Comparison of ENCODE assay signal across 8 mouse cellular contexts in genomic region chr10:59241141-59241541, GRCm38 (mm10). TPM values are rescaled to one million over a fixed set of nuclear protein-coding genes. Genes with fewer than 3 reads are reported as not detected.
DNase-seq lines count a peak whose midpoint lies in the region; ATAC-seq lines count a peak whose summit lies in the region.

No protein-coding gene starts in this region.

- no peaks in the 10 kb centered on the region for H3K27me3 ChIP-seq in kidney, embryonic 15.5 days
- H3K27me3 ChIP-seq in hindbrain, embryonic 11.5 days (ENCODE audit: control insufficient read depth, insufficient read depth, low read length), result no peaks in the 10 kb centered on the region

- peak; percentile 52; the same call in 1 of the 2 replicates for ATAC-seq in kidney, embryonic 15.5 days (replicated peaks; ENCODE audit: low FRiP score)
- ATAC-seq in hindbrain, embryonic 11.5 days (ENCODE audit: low FRiP score), result no peak

- no peaks in the 10 kb centered on the region for H3K36me3 ChIP-seq in kidney, embryonic 15.5 days
- H3K36me3 ChIP-seq in hindbrain, embryonic 11.5 days (ENCODE audit: control insufficient read depth, insufficient read depth, low read length), result no peaks in the 10 kb centered on the region

- no peaks in the 10 kb centered on the region for H3K4me1 ChIP-seq in kidney, embryonic 15.5 days
- H3K4me1 ChIP-seq in hindbrain, embryonic 11.5 days (replicated peaks; ENCODE audit: control insufficient read depth, insufficient read depth, low read length), result no peaks in the 10 kb centered on the region

- peak; percentile 40 for DNase-seq in layer of hippocampus, adult 9-11 months
- no peak for DNase-seq in layer of hippocampus, postnatal 25 days (ENCODE audit: extremely low spot score in 1 of 2, low spot score in 1 of 2)
- peak; percentile 54 for DNase-seq in adrenal gland, postnatal 10 days
- DNase-seq in ovary, postnatal 14 days (ENCODE audit: low spot score), result peak; percentile 33
- no peak for DNase-seq in thymus, postnatal 36 days
- DNase-seq in T-cell, adult 2 months (ENCODE audit: low spot score), result no peak
- no peak for DNase-seq in hindbrain, embryonic 11.5 days (ENCODE audit: low spot score)

- H3K9ac ChIP-seq in kidney, embryonic 15.5 days, result no peak overlapping the region
- H3K9ac ChIP-seq in hindbrain, embryonic 11.5 days (ENCODE audit: low read depth, low read length), result no peak overlapping the region

- H3K9me3 ChIP-seq in kidney, embryonic 15.5 days (replicated peaks), result no peaks in the 10 kb centered on the region
- H3K9me3 ChIP-seq in hindbrain, embryonic 11.5 days (ENCODE audit: control insufficient read depth, low read length), result no peaks in the 10 kb centered on the region

- no peak overlapping the region for H3K4me3 ChIP-seq in kidney, embryonic 15.5 days (replicated peaks)
- H3K4me3 ChIP-seq in hindbrain, embryonic 11.5 days (ENCODE audit: low read depth, low read length), result no peak overlapping the region

- no peak overlapping the region for H3K4me2 ChIP-seq in kidney, embryonic 15.5 days
- no peak overlapping the region for H3K4me2 ChIP-seq in hindbrain, embryonic 11.5 days (replicated peaks; ENCODE audit: low read depth, low read length)

- 38% methylated on average over 3 of the region's 3 CpGs for WGBS in kidney, embryonic 15.5 days
- 73% methylated on average over 3 of the region's 3 CpGs for WGBS in hindbrain, embryonic 11.5 days

- H3K27ac ChIP-seq in kidney, embryonic 15.5 days, result no peak overlapping the region
- H3K27ac ChIP-seq in hindbrain, embryonic 11.5 days (ENCODE audit: low read depth, low read length), result no peak overlapping the region

RNA-seq across cellular contexts. Expression of gene Sowahc, which starts 19.4 kb away (rescaled TPM):
- total RNA-seq in layer of hippocampus, postnatal 25 days (2021), result 1 to 10 TPM; 7.7 to 8.4 TPM
- total RNA-seq in adrenal gland, postnatal 10 days (2021), result 10 to 100 TPM; 20.1 to 22.0 TPM
- 10.8 and 12.1 TPM in 2 replicates for polyA plus RNA-seq in kidney, embryonic 15.5 days (2015; fragmentation: Nextera tagmentation; extraction: Ambion mirVana)
- 11.9 and 13.6 TPM in 2 replicates for polyA plus RNA-seq in hindbrain, embryonic 11.5 days (2014; fragmentation: Nextera tagmentation; extraction: Ambion mirVana)

RNA-seq across cellular contexts. Expression of gene Sept10, which starts 19.5 kb away (rescaled TPM):
- total RNA-seq in layer of hippocampus, postnatal 25 days (2021), result 1 to 10 TPM; 7.8 to 8.2 TPM
- 10 to 100 TPM; 48.4 to 57.3 TPM for total RNA-seq in adrenal gland, postnatal 10 days (2021)
- 52.2 and 55.2 TPM in 2 replicates for polyA plus RNA-seq in kidney, embryonic 15.5 days (2015; fragmentation: Nextera tagmentation; extraction: Ambion mirVana)
- polyA plus RNA-seq in hindbrain, embryonic 11.5 days (2014; fragmentation: Nextera tagmentation; extraction: Ambion mirVana), result 32.0 and 32.4 TPM in 2 replicates

Comparison
In these comparisons a context has a peak if more than half of its experiments do, and no peak if none do; other contexts are left out.
1. DNase-seq: peak in layer of hippocampus, adult 9-11 months (single experiment), adrenal gland, postnatal 10 days (single experiment) and ovary, postnatal 14 days (single experiment); none in layer of hippocampus, postnatal 25 days (0 of 2), thymus, postnatal 36 days (0 of 2), T-cell, adult 2 months (single experiment) and hindbrain, embryonic 11.5 days (single experiment).
2. RNA of gene Sept10, which starts 19.5 kb away (total RNA-seq): 48.4 to 57.3 TPM in adrenal gland, postnatal 10 days; 7.8 to 8.2 TPM in layer of hippocampus, postnatal 25 days; every median in the first group is over 4 times any median in the second.